Mouse (Mus musculus): ENCODE measurements around the gene Ces1a. TPM values are rescaled to one million over a fixed set of nuclear protein-coding genes. Genes with fewer than 3 reads are reported as not detected.
A peak's percentile ranks its signal among the peaks of the same experiment; 100 is the strongest.

The Ces1a gene
- 0.08 and 0.09 TPM in 2 replicates for polyA plus RNA-seq (2012; rRNA removed)

GRCm38 (mm10) chr8:93048092-93048491 lies at the start of gene Ces1a:
Gene Ces1a, minus strand, starts transcription at chr8:93048192.
- 0 out of 2 replicates have a peak, but pooled peaks cover 1% of the 10 kb centered on the region for H3K4me1 ChIP-seq (ENCODE audit: control insufficient read depth, insufficient read depth, low read length)
- no peak within 1 kb of the TSS for H3K4me3 ChIP-seq (ENCODE audit: insufficient read depth, low read length)
- H3K27ac ChIP-seq (ENCODE audit: insufficient read depth, low read length): 0 out of 2 replicates have a peak within 1 kb of the TSS, but pooled peaks have one; percentile 15
- TF ChIP-seq CTCF (IDR thresholded peaks at IDR 0.05; ENCODE audit: extremely low read depth, insufficient read depth, low read length) (no peak), POLR2A (IDR thresholded peaks at IDR 0.05; ENCODE audit: extremely low read depth, insufficient read depth, low read length) (no peak)

- H3K4me3 ChIP-seq (ENCODE audit: insufficient read depth, low read length): no peak overlapping the region
- no peak overlapping the region for H3K27ac ChIP-seq (ENCODE audit: insufficient read depth, low read length)
- no peak for TF ChIP-seq POLR2A (IDR thresholded peaks at IDR 0.05; ENCODE audit: extremely low read depth, insufficient read depth, low read length)
- peak; percentile 54 for TF ChIP-seq CTCF (IDR thresholded peaks at IDR 0.05; ENCODE audit: extremely low read depth, insufficient read depth, low read length)
- H3K4me1 ChIP-seq (ENCODE audit: control insufficient read depth, insufficient read depth, low read length): no peaks in the 10 kb centered on the region
These were observed 47.4 kb upstream of the Ces1a start for GRCm38 (mm10) chr8:93095376-93095775.

- H3K27ac ChIP-seq (ENCODE audit: insufficient read depth, low read length): no peak overlapping the region
- TF ChIP-seq CTCF (IDR thresholded peaks at IDR 0.05; ENCODE audit: extremely low read depth, insufficient read depth, low read length) (no peak), POLR2A (IDR thresholded peaks at IDR 0.05; ENCODE audit: extremely low read depth, insufficient read depth, low read length) (no peak)
- H3K4me3 ChIP-seq (ENCODE audit: insufficient read depth, low read length): no peak overlapping the region
- H3K4me1 ChIP-seq (ENCODE audit: control insufficient read depth, insufficient read depth, low read length): no peaks in the 10 kb centered on the region
These were observed 43.3 kb upstream of the Ces1a start for GRCm38 (mm10) chr8:93091324-93091723.

GRCm38 (mm10) chr8:93088686-93089122 lies 40.7 kb upstream of the Ces1a start:
- Histone ChIP-seq H3K4me3 (ENCODE audit: insufficient read depth, low read length) (no peak overlapping the region), H3K4me1 (ENCODE audit: control insufficient read depth, insufficient read depth, low read length) (no peaks in the 10 kb centered on the region), H3K27ac (ENCODE audit: insufficient read depth, low read length) (no peak overlapping the region)
- TF ChIP-seq POLR2A (IDR thresholded peaks at IDR 0.05; ENCODE audit: extremely low read depth, insufficient read depth, low read length): no peak
- no peak for TF ChIP-seq CTCF (IDR thresholded peaks at IDR 0.05; ENCODE audit: extremely low read depth, insufficient read depth, low read length)

GRCm38 (mm10) chr8:93088193-93088592 lies 40.2 kb upstream of the Ces1a start:
- no peak overlapping the region for H3K4me3 ChIP-seq (ENCODE audit: insufficient read depth, low read length)
- TF ChIP-seq POLR2A (IDR thresholded peaks at IDR 0.05; ENCODE audit: extremely low read depth, insufficient read depth, low read length): no peak
- no peak for TF ChIP-seq CTCF (IDR thresholded peaks at IDR 0.05; ENCODE audit: extremely low read depth, insufficient read depth, low read length)
- H3K4me1 ChIP-seq (ENCODE audit: control insufficient read depth, insufficient read depth, low read length): no peaks in the 10 kb centered on the region
- no peak overlapping the region for H3K27ac ChIP-seq (ENCODE audit: insufficient read depth, low read length)

GRCm38 (mm10) chr8:93079887-93080286 lies 31.9 kb upstream of the Ces1a start, which contains the start of gene Ces1b:
Gene Ces1b, minus strand, starts transcription at chr8:93080017.
- Histone ChIP-seq H3K27ac (ENCODE audit: insufficient read depth, low read length) (no peak within 1 kb of the TSS), H3K4me3 (ENCODE audit: insufficient read depth, low read length) (no peak within 1 kb of the TSS), H3K4me1 (ENCODE audit: control insufficient read depth, insufficient read depth, low read length) (no peaks in the 10 kb centered on the region)
- TF ChIP-seq CTCF (IDR thresholded peaks at IDR 0.05; ENCODE audit: extremely low read depth, insufficient read depth, low read length): no peak

- Histone ChIP-seq H3K27ac (ENCODE audit: insufficient read depth, low read length) (no peak overlapping the region), H3K4me1 (ENCODE audit: control insufficient read depth, insufficient read depth, low read length) (no peaks in the 10 kb centered on the region), H3K4me3 (ENCODE audit: insufficient read depth, low read length) (no peak overlapping the region)
- TF ChIP-seq POLR2A (IDR thresholded peaks at IDR 0.05; ENCODE audit: extremely low read depth, insufficient read depth, low read length) (no peak), CTCF (IDR thresholded peaks at IDR 0.05; ENCODE audit: extremely low read depth, insufficient read depth, low read length) (no peak)
These were observed 27.3 kb upstream of the Ces1a start for GRCm38 (mm10) chr8:93075251-93075650.

GRCm38 (mm10) chr8:93063416-93064117 lies 15.6 kb upstream of the Ces1a start:
- TF ChIP-seq POLR2A (IDR thresholded peaks at IDR 0.05; ENCODE audit: extremely low read depth, insufficient read depth, low read length) (no peak), CTCF (IDR thresholded peaks at IDR 0.05; ENCODE audit: extremely low read depth, insufficient read depth, low read length) (no peak)
- H3K27ac ChIP-seq (ENCODE audit: insufficient read depth, low read length): no peak overlapping the region
- H3K4me1 ChIP-seq (ENCODE audit: control insufficient read depth, insufficient read depth, low read length): no peaks in the 10 kb centered on the region
- H3K4me3 ChIP-seq (ENCODE audit: insufficient read depth, low read length): no peak overlapping the region

GRCm38 (mm10) chr8:93059185-93059584 lies 11.2 kb upstream of the Ces1a start:
- H3K27ac ChIP-seq (ENCODE audit: insufficient read depth, low read length): no peak overlapping the region
- no peaks in the 10 kb centered on the region for H3K4me1 ChIP-seq (ENCODE audit: control insufficient read depth, insufficient read depth, low read length)
- H3K4me3 ChIP-seq (ENCODE audit: insufficient read depth, low read length): no peak overlapping the region
- no peak for TF ChIP-seq POLR2A (IDR thresholded peaks at IDR 0.05; ENCODE audit: extremely low read depth, insufficient read depth, low read length)
- peak; percentile 80 for TF ChIP-seq CTCF (IDR thresholded peaks at IDR 0.05; ENCODE audit: extremely low read depth, insufficient read depth, low read length)

GRCm38 (mm10) chr8:93055238-93055637 lies 7.2 kb upstream of the Ces1a start:
- no peak overlapping the region for H3K27ac ChIP-seq (ENCODE audit: insufficient read depth, low read length)
- no peak overlapping the region for H3K4me3 ChIP-seq (ENCODE audit: insufficient read depth, low read length)
- TF ChIP-seq CTCF (IDR thresholded peaks at IDR 0.05; ENCODE audit: extremely low read depth, insufficient read depth, low read length) (no peak), POLR2A (IDR thresholded peaks at IDR 0.05; ENCODE audit: extremely low read depth, insufficient read depth, low read length) (no peak)
- no peaks in the 10 kb centered on the region for H3K4me1 ChIP-seq (ENCODE audit: control insufficient read depth, insufficient read depth, low read length)
